Mouse (Mus musculus): ENCODE data around the gene Rbms3. TPM values are rescaled to one million over a fixed set of nuclear protein-coding genes. Genes with fewer than 3 reads are reported as not detected.
A peak's percentile ranks its signal among the peaks of the same experiment; 100 is the strongest.

The Rbms3 gene
- polyA plus RNA-seq, 1 experiment from 2014 or later = 117 TPM

DNA sequence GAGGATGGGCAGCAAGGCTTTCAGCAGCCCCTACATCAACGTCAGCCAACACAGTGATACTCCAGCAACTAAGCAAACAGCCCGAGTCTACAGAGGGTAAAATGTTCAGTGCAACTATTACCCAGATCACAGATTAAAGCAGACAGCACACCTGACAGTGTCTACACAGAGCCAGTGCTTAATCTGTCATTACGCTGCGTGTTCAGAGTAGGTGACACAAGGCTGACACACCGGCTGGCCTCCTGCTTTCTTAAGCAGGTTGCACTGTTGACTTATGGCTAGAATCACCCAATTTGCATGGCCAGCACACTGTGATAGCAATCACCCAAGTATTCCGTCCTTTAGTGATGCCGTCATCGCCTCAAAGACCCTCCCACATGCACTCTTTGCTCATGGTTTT, 550.2 kb downstream of the Rbms3 start:
- WGBS = 46% methylated on average over 8 of the region's 8 CpGs
- ATAC-seq (ENCODE audit: insufficient read depth) = no peak

DNA sequence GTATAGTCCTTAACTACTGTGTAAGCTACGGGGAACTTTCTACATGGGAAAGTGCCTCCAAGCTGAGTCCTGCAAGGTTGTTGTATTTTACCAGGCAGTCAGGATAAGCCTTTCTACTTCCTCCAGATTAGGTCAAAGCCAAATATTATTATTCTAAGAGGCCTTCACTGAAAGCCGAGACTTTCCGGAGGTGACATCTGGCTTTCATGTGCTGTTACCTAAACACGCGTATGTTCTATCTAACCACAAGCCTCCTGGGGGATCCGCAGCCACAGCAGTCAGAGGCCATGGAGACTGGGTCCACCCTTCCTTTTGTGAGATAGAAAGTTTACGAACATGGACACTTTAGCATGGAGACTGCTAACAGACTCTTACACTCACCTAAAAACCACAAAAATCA, 552.2 kb downstream of the Rbms3 start:
- 30% methylated on average over 7 of the region's 7 CpGs for WGBS
- peaks cover 32% of the 10 kb centered on the region for H3K4me1 ChIP-seq (ENCODE audit: insufficient read depth)

More for the DNA sequence above, 550.2 kb downstream of the Rbms3 start:
- H3K9ac ChIP-seq = no peak overlapping the region
- DNase-seq = peak; percentile 24
- no peak overlapping the region for H3K4me3 ChIP-seq (ENCODE audit: low read depth, low read length)
- no peak overlapping the region for H3K4me2 ChIP-seq
- peaks cover 4% of the 10 kb centered on the region; the same call in 1 of the 2 replicates for H3K36me3 ChIP-seq (ENCODE audit: insufficient read depth)
- TF ChIP-seq CTCF (IDR thresholded peaks at IDR 0.05; ENCODE audit: low read depth) = no peak
- no peaks in the 10 kb centered on the region for H3K27me3 ChIP-seq (ENCODE audit: insufficient read depth, low read length)
- H3K4me1 ChIP-seq (ENCODE audit: insufficient read depth) = peaks cover 20% of the 10 kb centered on the region; the same call in 1 of the 2 replicates
- H3K9me3 ChIP-seq (ENCODE audit: low read depth, low read length) = no peaks in the 10 kb centered on the region
- H3K27ac ChIP-seq (ENCODE audit: low read depth) = peak overlapping the region; percentile 42; the same call in 1 of the 2 replicates

GRCm38 (mm10) chr9:117076785-117077184, 552.9 kb downstream of the Rbms3 start:
- Histone ChIP-seq H3K36me3 (ENCODE audit: insufficient read depth) (peaks cover 4% of the 10 kb centered on the region; the same call in 1 of the 2 replicates), H3K4me3 (ENCODE audit: low read depth, low read length) (no peak overlapping the region), H3K9me3 (ENCODE audit: low read depth, low read length) (no peaks in the 10 kb centered on the region), H3K9ac (no peak overlapping the region), H3K4me1 (ENCODE audit: insufficient read depth) (peaks cover 34% of the 10 kb centered on the region), H3K27me3 (ENCODE audit: insufficient read depth, low read length) (no peaks in the 10 kb centered on the region), H3K4me2 (no peak overlapping the region), H3K27ac (ENCODE audit: low read depth) (0 out of 2 replicates have a peak overlapping the region, but pooled peaks have one; percentile 58)
- TF ChIP-seq CTCF (IDR thresholded peaks at IDR 0.05; ENCODE audit: low read depth) = no peak
- peak; percentile 83 for ATAC-seq (ENCODE audit: insufficient read depth)
- DNase-seq = peak; percentile 75
- 15% methylated on average over 8 of the region's 8 CpGs for WGBS

More for the DNA sequence above, 552.2 kb downstream of the Rbms3 start:
- Histone ChIP-seq H3K4me2 (no peak overlapping the region), H3K9ac (no peak overlapping the region), H3K4me3 (ENCODE audit: low read depth, low read length) (no peak overlapping the region), H3K9me3 (ENCODE audit: low read depth, low read length) (no peaks in the 10 kb centered on the region), H3K36me3 (ENCODE audit: insufficient read depth) (peaks cover 4% of the 10 kb centered on the region; the same call in 1 of the 2 replicates), H3K27ac (ENCODE audit: low read depth) (peak overlapping the region; percentile 58), H3K27me3 (ENCODE audit: insufficient read depth, low read length) (no peaks in the 10 kb centered on the region)
- DNase-seq = peak; percentile 30
- no peak for ATAC-seq (ENCODE audit: insufficient read depth)
- TF ChIP-seq CTCF (IDR thresholded peaks at IDR 0.05; ENCODE audit: low read depth) = no peak

- WGBS = 11% methylated on average over 2 of the region's 2 CpGs
Observed at GRCm38 (mm10) chr9:117072433-117073099, 557.1 kb downstream of the Rbms3 start.

DNA sequence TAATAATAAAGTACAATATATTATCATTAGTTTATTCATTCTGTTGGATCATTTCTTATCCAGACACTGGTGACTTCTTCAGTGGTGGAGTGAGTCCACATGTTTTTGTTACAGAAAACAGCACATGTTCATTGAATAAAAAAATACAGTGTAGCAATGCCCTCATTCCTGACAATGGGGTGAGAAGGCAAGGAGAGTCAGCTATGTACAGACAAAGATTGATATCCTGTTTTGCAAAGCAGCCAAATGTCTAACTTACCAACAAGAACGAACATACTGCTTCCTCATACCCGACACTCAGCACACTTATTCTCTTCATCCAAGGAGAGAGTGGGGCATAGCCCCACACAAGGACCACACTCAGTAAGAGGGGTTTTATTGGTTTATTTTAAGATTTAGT, 559.1 kb downstream of the Rbms3 start:
- Histone ChIP-seq H3K36me3 (ENCODE audit: insufficient read depth) (peaks cover 3% of the 10 kb centered on the region; the same call in 1 of the 2 replicates), H3K9ac (no peak overlapping the region), H3K4me3 (ENCODE audit: low read depth, low read length) (no peak overlapping the region), H3K27me3 (ENCODE audit: insufficient read depth, low read length) (no peaks in the 10 kb centered on the region), H3K27ac (ENCODE audit: low read depth) (no peak overlapping the region), H3K9me3 (ENCODE audit: low read depth, low read length) (no peaks in the 10 kb centered on the region), H3K4me1 (ENCODE audit: insufficient read depth) (peaks cover 17% of the 10 kb centered on the region), H3K4me2 (no peak overlapping the region)
- TF ChIP-seq CTCF (IDR thresholded peaks at IDR 0.05; ENCODE audit: low read depth) = no peak
- ATAC-seq (ENCODE audit: insufficient read depth) (no peak), DNase-seq (peak; percentile 67)
- WGBS = 32% methylated on average over 2 of the region's 2 CpGs

More at GRCm38 (mm10) chr9:117072433-117073099, 557.1 kb downstream of the Rbms3 start:
- DNase-seq = peak; percentile 62
- no peak overlapping the region for H3K4me3 ChIP-seq (ENCODE audit: low read depth, low read length)
- H3K9me3 ChIP-seq (ENCODE audit: low read depth, low read length) = no peaks in the 10 kb centered on the region
- no peak for TF ChIP-seq CTCF (IDR thresholded peaks at IDR 0.05; ENCODE audit: low read depth)
- peak overlapping the region; percentile 58; the same call in 1 of the 2 replicates for H3K27ac ChIP-seq (ENCODE audit: low read depth)
- ATAC-seq (ENCODE audit: insufficient read depth) = peak; percentile 45; the same call in 1 of the 2 replicates
- peaks cover 20% of the 10 kb centered on the region for H3K4me1 ChIP-seq (ENCODE audit: insufficient read depth)
- H3K9ac ChIP-seq = no peak overlapping the region
- H3K27me3 ChIP-seq (ENCODE audit: insufficient read depth, low read length) = no peaks in the 10 kb centered on the region
- no peaks in the 10 kb centered on the region for H3K36me3 ChIP-seq (ENCODE audit: insufficient read depth)
- H3K4me2 ChIP-seq = no peak overlapping the region

DNA sequence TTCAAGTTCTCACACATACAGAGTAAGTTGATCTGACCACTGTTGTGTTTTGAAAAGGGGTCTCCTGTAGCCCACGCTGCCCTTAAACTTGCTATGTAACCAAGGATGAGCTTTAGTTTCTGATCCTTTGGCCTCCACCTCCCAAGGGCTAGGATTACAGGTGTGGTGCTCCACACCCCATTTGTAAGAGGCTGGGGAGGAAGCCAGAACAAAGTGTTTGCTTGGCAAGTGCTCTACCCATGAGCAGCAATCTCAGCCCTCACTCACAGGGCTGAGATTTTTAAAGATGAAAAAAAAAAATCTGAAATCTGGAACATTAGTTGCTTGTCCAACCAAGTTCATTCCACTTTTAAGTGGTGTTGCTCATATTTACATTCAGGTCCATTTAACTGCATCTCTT, 560.5 kb downstream of the Rbms3 start:
- H3K4me3 ChIP-seq (ENCODE audit: low read depth, low read length) = no peak overlapping the region
- no peak overlapping the region for H3K27ac ChIP-seq (ENCODE audit: low read depth)
- peaks cover 3% of the 10 kb centered on the region; the same call in 1 of the 2 replicates for H3K36me3 ChIP-seq (ENCODE audit: insufficient read depth)
- no peaks in the 10 kb centered on the region for H3K9me3 ChIP-seq (ENCODE audit: low read depth, low read length)
- DNase-seq = no peak
- H3K4me2 ChIP-seq = no peak overlapping the region
- H3K9ac ChIP-seq = no peak overlapping the region
- TF ChIP-seq CTCF (IDR thresholded peaks at IDR 0.05; ENCODE audit: low read depth) = no peak
- 80% methylated on average over 1 of the region's 1 CpGs for WGBS
- peaks cover 14% of the 10 kb centered on the region for H3K4me1 ChIP-seq (ENCODE audit: insufficient read depth)
- H3K27me3 ChIP-seq (ENCODE audit: insufficient read depth, low read length) = no peaks in the 10 kb centered on the region
- ATAC-seq (ENCODE audit: insufficient read depth) = no peak

DNA sequence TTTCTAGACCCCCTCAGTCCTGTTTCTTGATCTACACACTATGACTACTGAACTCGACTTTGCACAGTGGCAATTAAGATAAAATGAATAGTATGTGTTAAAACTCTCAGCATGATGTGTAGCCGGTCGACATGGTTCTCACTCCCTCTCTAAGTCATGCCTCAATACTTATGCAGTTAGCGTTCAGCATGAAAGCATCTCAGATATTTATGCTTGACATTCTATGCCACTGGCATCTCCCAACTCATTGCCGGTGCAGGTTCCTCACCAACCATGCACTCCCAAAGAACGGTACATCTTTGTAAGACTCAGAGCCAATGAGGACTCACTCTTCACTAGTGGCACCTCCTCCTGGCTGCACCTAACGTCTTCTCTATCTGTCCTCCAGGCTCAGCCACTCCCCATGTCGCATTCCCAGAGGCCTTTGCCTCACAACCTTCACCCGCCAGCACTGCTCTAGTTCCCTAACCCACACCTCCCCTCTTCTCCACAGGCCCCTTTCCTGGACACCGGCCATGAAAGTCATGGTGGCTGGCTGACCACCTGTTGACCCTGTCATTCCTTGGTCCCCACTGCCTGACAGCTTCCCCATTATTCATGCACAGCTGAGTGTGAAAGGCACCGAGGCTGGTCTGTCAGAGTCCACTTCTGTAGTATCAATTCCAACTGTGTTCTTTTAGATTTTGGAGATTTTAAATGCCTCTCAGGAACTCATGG, 561.9 kb downstream of the Rbms3 start:
- WGBS = 79% methylated on average over 11 of the region's 11 CpGs
- Histone ChIP-seq H3K4me1 (ENCODE audit: insufficient read depth) (peaks cover 5% of the 10 kb centered on the region; the same call in 1 of the 2 replicates), H3K36me3 (ENCODE audit: insufficient read depth) (peaks cover 9% of the 10 kb centered on the region; the same call in 1 of the 2 replicates), H3K4me2 (no peak overlapping the region), H3K9ac (no peak overlapping the region), H3K9me3 (ENCODE audit: low read depth, low read length) (no peaks in the 10 kb centered on the region), H3K27ac (ENCODE audit: low read depth) (no peak overlapping the region), H3K4me3 (ENCODE audit: low read depth, low read length) (no peak overlapping the region), H3K27me3 (ENCODE audit: insufficient read depth, low read length) (no peaks in the 10 kb centered on the region)
- no peak for DNase-seq
- peak; percentile 16; the same call in 1 of the 2 replicates for ATAC-seq (ENCODE audit: insufficient read depth)
- TF ChIP-seq CTCF (IDR thresholded peaks at IDR 0.05; ENCODE audit: low read depth) = no peak

All from lung, embryonic 14.5 days (tissue).